Mouse (Mus musculus): ENCODE results near the gene Clpp. TPM values are rescaled to one million over a fixed set of nuclear protein-coding genes. Genes with fewer than 3 reads are reported as not detected.

The Clpp gene
- polyA plus RNA-seq, 1 experiment from 2014 or later: 103 TPM

GRCm38 (mm10) chr17:57007137-57007905 is 17.2 kb downstream of the Clpp start:
- Histone ChIP-seq H3K27me3 (no peaks in the 10 kb centered on the region), H3K4me1 (replicated peaks) (peaks cover 15% of the 10 kb centered on the region), H3K9me3 (replicated peaks) (no peaks in the 10 kb centered on the region), H3K4me2 (no peak overlapping the region), H3K9ac (no peak overlapping the region), H3K27ac (no peak overlapping the region), H3K36me3 (peaks cover 61% of the 10 kb centered on the region), H3K4me3 (no peak overlapping the region)
- ATAC-seq (replicated peaks; ENCODE audit: insufficient number of reproducible peaks, insufficient read depth, low FRiP score, low read depth): no peak
- WGBS: 91% methylated on average over 13 of the region's 13 CpGs

GRCm38 (mm10) chr17:57010911-57011235 is 20.8 kb downstream of the Clpp start:
- H3K9me3 ChIP-seq (replicated peaks): no peaks in the 10 kb centered on the region
- under 1% methylated on average over 19 of the region's 19 CpGs for WGBS
- peak overlapping the region; percentile 84 for H3K4me2 ChIP-seq
- peak; percentile 16; the same call in 1 of the 2 replicates for ATAC-seq (replicated peaks; ENCODE audit: insufficient number of reproducible peaks, insufficient read depth, low FRiP score, low read depth)
- peaks cover 19% of the 10 kb centered on the region for H3K4me1 ChIP-seq (replicated peaks)
- H3K4me3 ChIP-seq: peak overlapping the region; percentile 67
- H3K36me3 ChIP-seq: peaks cover 31% of the 10 kb centered on the region
- H3K27me3 ChIP-seq: no peaks in the 10 kb centered on the region
- peak overlapping the region; percentile 72 for H3K9ac ChIP-seq
- H3K27ac ChIP-seq: peak overlapping the region; percentile 72

- peak; percentile 91 for ATAC-seq (replicated peaks; ENCODE audit: insufficient number of reproducible peaks, insufficient read depth, low FRiP score, low read depth)
Observed at GRCm38 (mm10) chr17:57011236-57012141, 21.4 kb downstream of the Clpp start, which contains the start of the genes Gtf2f1 and Gm17949. Gene Gtf2f1, minus strand, starts transcription at chr17:57011288. Gene Gm17949, plus strand, starts transcription at chr17:57011469.

GRCm38 (mm10) chr17:57012245-57012795 is 22.2 kb downstream of the Clpp start:
- H3K27ac ChIP-seq: peak overlapping the region; percentile 88
- H3K27me3 ChIP-seq: no peaks in the 10 kb centered on the region
- H3K9me3 ChIP-seq (replicated peaks): no peaks in the 10 kb centered on the region
- peaks cover 16% of the 10 kb centered on the region for H3K36me3 ChIP-seq
- H3K4me1 ChIP-seq (replicated peaks): peaks cover 19% of the 10 kb centered on the region
- peak overlapping the region; percentile 81; the same call in 1 of the 2 replicates for H3K9ac ChIP-seq
- peak overlapping the region; percentile 67 for H3K4me3 ChIP-seq
- peak overlapping the region; percentile 89 for H3K4me2 ChIP-seq
- WGBS: 74% methylated on average over 13 of the region's 13 CpGs
- ATAC-seq (replicated peaks; ENCODE audit: insufficient number of reproducible peaks, insufficient read depth, low FRiP score, low read depth): no peak

More at GRCm38 (mm10) chr17:57011236-57012141, 21.4 kb downstream of the Clpp start, which contains the start of the genes Gtf2f1 and Gm17949:
- Histone ChIP-seq H3K9me3 (replicated peaks) (no peaks in the 10 kb centered on the region), H3K36me3 (peaks cover 24% of the 10 kb centered on the region), H3K9ac (peak within 1 kb of the TSS; percentile 81), H3K27ac (peak within 1 kb of the TSS; percentile 88), H3K27me3 (no peaks in the 10 kb centered on the region), H3K4me2 (peak within 1 kb of the TSS; percentile 89), H3K4me1 (replicated peaks) (peaks cover 19% of the 10 kb centered on the region), H3K4me3 (peak within 1 kb of the TSS; percentile 67)
- WGBS: under 1% methylated on average over 51 of the region's 51 CpGs

- Histone ChIP-seq H3K27me3 (no peaks in the 10 kb centered on the region), H3K36me3 (peaks cover 36% of the 10 kb centered on the region), H3K9me3 (replicated peaks) (no peaks in the 10 kb centered on the region), H3K4me2 (no peak overlapping the region), H3K4me1 (replicated peaks) (no peaks in the 10 kb centered on the region), H3K27ac (no peak overlapping the region), H3K9ac (no peak overlapping the region), H3K4me3 (no peak overlapping the region)
- WGBS: 77% methylated on average over 2 of the region's 2 CpGs
- no peak for ATAC-seq (replicated peaks; ENCODE audit: insufficient number of reproducible peaks, insufficient read depth, low FRiP score, low read depth)
Observed at GRCm38 (mm10) chr17:57019693-57020092, 29.6 kb downstream of the Clpp start.

GRCm38 (mm10) chr17:57020960-57021359 is 30.9 kb downstream of the Clpp start:
- no peaks in the 10 kb centered on the region for H3K27me3 ChIP-seq
- WGBS: 82% methylated on average over 5 of the region's 5 CpGs
- no peaks in the 10 kb centered on the region for H3K9me3 ChIP-seq (replicated peaks)
- ATAC-seq (replicated peaks; ENCODE audit: insufficient number of reproducible peaks, insufficient read depth, low FRiP score, low read depth): no peak
- peaks cover 48% of the 10 kb centered on the region for H3K36me3 ChIP-seq
- H3K4me2 ChIP-seq: no peak overlapping the region
- no peak overlapping the region for H3K9ac ChIP-seq
- H3K4me3 ChIP-seq: no peak overlapping the region
- H3K4me1 ChIP-seq (replicated peaks): no peaks in the 10 kb centered on the region
- no peak overlapping the region for H3K27ac ChIP-seq

GRCm38 (mm10) chr17:57027471-57027870 is 37.4 kb downstream of the Clpp start:
- Histone ChIP-seq H3K4me3 (no peak overlapping the region), H3K4me1 (replicated peaks) (peaks cover 16% of the 10 kb centered on the region), H3K9ac (no peak overlapping the region), H3K27ac (no peak overlapping the region), H3K27me3 (no peaks in the 10 kb centered on the region), H3K9me3 (replicated peaks) (no peaks in the 10 kb centered on the region), H3K4me2 (no peak overlapping the region), H3K36me3 (peaks cover 58% of the 10 kb centered on the region)
- ATAC-seq (replicated peaks; ENCODE audit: insufficient number of reproducible peaks, insufficient read depth, low FRiP score, low read depth): no peak
- whole genome bisulfite sequencing: 85% methylated on average over 4 of the region's 4 CpGs

GRCm38 (mm10) chr17:57029691-57030090 is 39.6 kb downstream of the Clpp start:
- peak overlapping the region; percentile 100 for H3K9ac ChIP-seq
- peaks cover 36% of the 10 kb centered on the region for H3K36me3 ChIP-seq
- no peaks in the 10 kb centered on the region for H3K27me3 ChIP-seq
- peak overlapping the region; percentile 96; the same call in 1 of the 2 replicates for H3K27ac ChIP-seq
- no peaks in the 10 kb centered on the region for H3K9me3 ChIP-seq (replicated peaks)
- 20% methylated on average over 8 of the region's 8 CpGs for WGBS
- peak overlapping the region; percentile 97 for H3K4me3 ChIP-seq
- peak overlapping the region; percentile 75 for H3K4me2 ChIP-seq
- ATAC-seq (replicated peaks; ENCODE audit: insufficient number of reproducible peaks, insufficient read depth, low FRiP score, low read depth): no peak
- peaks cover 17% of the 10 kb centered on the region for H3K4me1 ChIP-seq (replicated peaks)

- no peak for ATAC-seq (replicated peaks; ENCODE audit: insufficient number of reproducible peaks, insufficient read depth, low FRiP score, low read depth)
- Histone ChIP-seq H3K9me3 (replicated peaks) (no peaks in the 10 kb centered on the region), H3K27me3 (no peaks in the 10 kb centered on the region), H3K9ac (peak within 1 kb of the TSS; percentile 100), H3K4me1 (replicated peaks) (peaks cover 17% of the 10 kb centered on the region), H3K4me3 (peak within 1 kb of the TSS; percentile 97), H3K36me3 (peaks cover 22% of the 10 kb centered on the region), H3K27ac (peak within 1 kb of the TSS; percentile 96), H3K4me2 (peak within 1 kb of the TSS; percentile 75)
- WGBS: under 1% methylated on average over 72 of the region's 99 CpGs
Observed at GRCm38 (mm10) chr17:57030931-57031660, 41.0 kb downstream of the Clpp start, which contains the start of gene Khsrp. Gene Khsrp, minus strand, starts transcription at chr17:57031522.

GRCm38 (mm10) chr17:57031661-57032420 is 41.7 kb downstream of the Clpp start:
- peak; percentile 95 for ATAC-seq (replicated peaks; ENCODE audit: insufficient number of reproducible peaks, insufficient read depth, low FRiP score, low read depth)

More at GRCm38 (mm10) chr17:57031661-57032420, 41.7 kb downstream of the Clpp start:
- H3K9me3 ChIP-seq (replicated peaks): no peaks in the 10 kb centered on the region
- peak overlapping the region; percentile 53 for H3K9ac ChIP-seq
- H3K36me3 ChIP-seq: peaks cover 14% of the 10 kb centered on the region
- H3K4me3 ChIP-seq: peak overlapping the region; percentile 97
- peak overlapping the region; percentile 73 for H3K4me2 ChIP-seq
- H3K27me3 ChIP-seq: 0 out of 2 replicates have a peak, but pooled peaks cover 2% of the 10 kb centered on the region
- peak overlapping the region; percentile 88 for H3K27ac ChIP-seq
- under 1% methylated on average over 38 of the region's 38 CpGs for WGBS
- H3K4me1 ChIP-seq (replicated peaks): peaks cover 17% of the 10 kb centered on the region

All from heart, embryonic 15.5 days (tissue).